Mouse (Mus musculus): ENCODE results near the gene Fosl1. TPM values are rescaled to one million over a fixed set of nuclear protein-coding genes. Genes with fewer than 3 reads are reported as not detected.

The Fosl1 gene
- polyA plus RNA-seq, 1 experiment from 2014 or later: not detected

DNA sequence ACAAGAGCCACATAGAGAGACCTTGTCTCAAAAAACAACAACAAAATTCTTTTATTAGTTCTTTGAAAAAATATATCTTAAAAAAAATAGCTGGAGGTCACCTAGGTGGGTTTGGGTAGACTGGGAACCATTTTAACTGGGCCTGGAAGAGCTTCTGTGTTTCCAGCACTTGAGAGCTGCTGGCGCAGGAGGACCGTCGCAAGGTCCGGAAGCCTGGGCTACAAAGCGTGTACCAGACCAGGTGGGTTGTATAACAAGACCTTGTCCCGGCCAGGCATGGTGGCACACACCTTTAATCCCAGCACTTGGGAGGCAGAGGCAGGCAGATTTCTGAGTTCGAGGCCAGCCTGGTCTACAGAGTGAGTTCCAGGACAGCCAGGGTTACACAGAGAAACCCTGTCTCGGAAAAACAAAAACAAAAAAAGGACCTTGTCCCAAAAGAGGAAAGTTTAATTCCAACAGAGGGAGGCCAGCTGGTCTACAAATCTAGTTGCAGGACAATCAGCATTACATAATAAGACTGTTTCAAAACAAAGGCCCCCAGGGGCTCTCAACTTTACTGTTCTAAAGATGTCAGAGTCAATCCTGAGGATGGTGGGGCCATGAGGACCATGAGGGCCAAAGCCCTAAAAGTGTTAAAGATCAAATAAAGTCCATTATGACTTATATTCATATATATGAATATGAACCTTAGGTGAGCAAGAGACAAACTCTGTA, 28.4 kb upstream of the Fosl1 start:
- no peak for ATAC-seq (ENCODE audit: low FRiP score)
- 92% methylated on average over 8 of the region's 8 CpGs for WGBS
- H3K36me3 ChIP-seq (replicated peaks): peaks cover 25% of the 10 kb centered on the region

GRCm38 (mm10) chr19:5419630-5420029, 27.7 kb upstream of the Fosl1 start:
- Histone ChIP-seq H3K9me3 (no peaks in the 10 kb centered on the region), H3K36me3 (replicated peaks) (peaks cover 25% of the 10 kb centered on the region)

More for the DNA sequence above, 28.4 kb upstream of the Fosl1 start:
- peaks cover 12% of the 10 kb centered on the region for H3K4me1 ChIP-seq
- no peak overlapping the region for H3K4me2 ChIP-seq
- H3K4me3 ChIP-seq (replicated peaks): no peak overlapping the region
- no peaks in the 10 kb centered on the region for H3K9me3 ChIP-seq
- no peak overlapping the region for H3K9ac ChIP-seq
- no peak overlapping the region for H3K27ac ChIP-seq
- H3K27me3 ChIP-seq: no peaks in the 10 kb centered on the region

GRCm38 (mm10) chr19:5420579-5420978, 26.8 kb upstream of the Fosl1 start:
- H3K36me3 ChIP-seq (replicated peaks): peaks cover 25% of the 10 kb centered on the region
- H3K9ac ChIP-seq: no peak overlapping the region; the same call in 1 of the 2 replicates
- no peaks in the 10 kb centered on the region for H3K9me3 ChIP-seq
- ATAC-seq (ENCODE audit: low FRiP score): no peak
- peaks cover 15% of the 10 kb centered on the region for H3K4me1 ChIP-seq
- no peak overlapping the region for H3K27ac ChIP-seq
- H3K4me3 ChIP-seq (replicated peaks): no peak overlapping the region
- WGBS: 93% methylated on average over 6 of the region's 6 CpGs
- no peaks in the 10 kb centered on the region for H3K27me3 ChIP-seq
- no peak overlapping the region for H3K4me2 ChIP-seq

More at GRCm38 (mm10) chr19:5419630-5420029, 27.7 kb upstream of the Fosl1 start:
- ATAC-seq (ENCODE audit: low FRiP score): no peak
- Histone ChIP-seq H3K4me1 (peaks cover 14% of the 10 kb centered on the region), H3K27me3 (no peaks in the 10 kb centered on the region), H3K4me2 (no peak overlapping the region), H3K9ac (no peak overlapping the region), H3K27ac (no peak overlapping the region), H3K4me3 (replicated peaks) (no peak overlapping the region)
- 90% methylated on average over 9 of the region's 9 CpGs for WGBS

GRCm38 (mm10) chr19:5421784-5422183, 25.6 kb upstream of the Fosl1 start:
- Histone ChIP-seq H3K27me3 (no peaks in the 10 kb centered on the region), H3K9ac (0 out of 2 replicates have a peak overlapping the region, but pooled peaks have one; percentile 4), H3K9me3 (no peaks in the 10 kb centered on the region), H3K4me1 (peaks cover 27% of the 10 kb centered on the region), H3K4me2 (no peak overlapping the region), H3K27ac (no peak overlapping the region), H3K4me3 (replicated peaks) (no peak overlapping the region), H3K36me3 (replicated peaks) (peaks cover 33% of the 10 kb centered on the region)
- ATAC-seq (ENCODE audit: low FRiP score): no peak
- 87% methylated on average over 5 of the region's 5 CpGs for WGBS

- 88% methylated on average over 10 of the region's 10 CpGs for WGBS
- Histone ChIP-seq H3K36me3 (replicated peaks) (peaks cover 38% of the 10 kb centered on the region), H3K9me3 (no peaks in the 10 kb centered on the region), H3K27ac (no peak overlapping the region), H3K4me3 (replicated peaks) (no peak overlapping the region), H3K9ac (0 out of 2 replicates have a peak overlapping the region, but pooled peaks have one; percentile 4), H3K4me2 (no peak overlapping the region), H3K4me1 (peaks cover 32% of the 10 kb centered on the region), H3K27me3 (no peaks in the 10 kb centered on the region)
- ATAC-seq (ENCODE audit: low FRiP score): no peak
Observed at GRCm38 (mm10) chr19:5422267-5422666, 25.1 kb upstream of the Fosl1 start.

GRCm38 (mm10) chr19:5422895-5423443, 24.4 kb upstream of the Fosl1 start:
- WGBS: 79% methylated on average over 9 of the region's 9 CpGs
- no peaks in the 10 kb centered on the region for H3K27me3 ChIP-seq
- no peaks in the 10 kb centered on the region for H3K9me3 ChIP-seq
- H3K27ac ChIP-seq: 0 out of 2 replicates have a peak overlapping the region, but pooled peaks have one; percentile 8
- H3K4me1 ChIP-seq: peaks cover 36% of the 10 kb centered on the region
- no peak for ATAC-seq (ENCODE audit: low FRiP score)
- peak overlapping the region; percentile 82; the same call in 1 of the 2 replicates for H3K9ac ChIP-seq
- H3K36me3 ChIP-seq (replicated peaks): peaks cover 36% of the 10 kb centered on the region
- H3K4me2 ChIP-seq: peak overlapping the region; percentile 94
- peak overlapping the region; percentile 69 for H3K4me3 ChIP-seq (replicated peaks)

DNA sequence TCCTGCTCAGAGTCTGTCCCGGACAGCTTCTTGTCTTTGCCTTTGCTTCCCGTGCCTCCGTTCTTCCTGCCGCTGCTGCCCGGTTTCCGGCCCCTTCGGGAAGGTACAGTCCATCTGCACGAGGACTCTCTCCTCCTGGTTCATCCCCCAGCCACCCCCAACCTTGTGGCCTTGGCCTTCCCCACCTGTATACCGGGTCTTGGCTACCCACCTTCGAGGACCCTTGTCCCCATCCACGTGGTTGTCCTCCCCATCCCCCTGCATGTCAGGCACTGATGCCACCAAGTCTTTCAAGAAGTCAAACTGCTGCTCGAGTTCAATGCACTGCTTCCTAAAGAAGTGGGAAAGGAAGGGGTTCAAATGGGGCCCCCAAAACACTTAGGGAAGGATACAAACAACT, 23.8 kb upstream of the Fosl1 start:
- peak overlapping the region; percentile 69 for H3K4me3 ChIP-seq (replicated peaks)
- H3K36me3 ChIP-seq (replicated peaks): peaks cover 34% of the 10 kb centered on the region
- H3K4me2 ChIP-seq: peak overlapping the region; percentile 94
- 74% methylated on average over 12 of the region's 12 CpGs for WGBS
- peaks cover 36% of the 10 kb centered on the region for H3K4me1 ChIP-seq
- no peak for ATAC-seq (ENCODE audit: low FRiP score)
- H3K27ac ChIP-seq: peak overlapping the region; percentile 91; the same call in 1 of the 2 replicates
- no peaks in the 10 kb centered on the region for H3K9me3 ChIP-seq
- peak overlapping the region; percentile 82 for H3K9ac ChIP-seq
- no peaks in the 10 kb centered on the region for H3K27me3 ChIP-seq

DNA sequence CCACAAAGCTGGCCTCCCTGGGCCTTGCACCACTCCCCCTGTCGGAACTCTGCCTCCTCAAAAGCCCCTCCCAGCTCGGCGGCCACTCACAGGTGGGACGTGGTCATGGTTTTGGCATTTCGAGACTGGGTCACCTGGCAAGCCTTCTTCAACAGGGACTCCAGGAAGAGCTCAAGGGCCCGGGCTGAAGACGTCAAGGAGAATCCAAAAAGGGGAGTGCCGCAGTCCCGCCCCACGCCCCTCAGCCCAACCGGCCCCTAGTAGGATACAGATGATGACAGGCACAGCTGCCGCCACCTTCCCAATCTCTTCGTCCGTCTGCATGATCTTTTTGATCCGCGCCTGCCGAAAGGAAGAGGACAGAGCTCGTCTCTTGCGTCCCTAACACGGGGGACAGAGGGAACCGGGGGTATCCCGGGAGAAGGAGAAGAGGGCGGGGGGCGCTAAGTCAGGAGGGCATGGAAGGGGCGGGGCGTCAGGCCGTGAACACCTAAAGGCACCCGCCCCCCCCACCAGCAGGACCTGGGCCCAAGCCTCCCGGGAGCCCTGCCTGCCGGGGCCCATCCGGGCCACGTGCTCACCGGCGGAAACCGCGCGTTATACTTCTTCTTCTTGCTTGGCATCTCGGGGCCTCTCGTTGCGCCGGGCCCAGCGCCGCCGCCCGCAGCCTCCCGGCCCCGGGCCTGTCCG, 23.1 kb upstream of the Fosl1 start:
- Histone ChIP-seq H3K4me3 (replicated peaks) (peak overlapping the region; percentile 69), H3K36me3 (replicated peaks) (peaks cover 34% of the 10 kb centered on the region), H3K4me1 (peaks cover 36% of the 10 kb centered on the region), H3K4me2 (peak overlapping the region; percentile 94), H3K27me3 (no peaks in the 10 kb centered on the region), H3K9ac (peak overlapping the region; percentile 82), H3K9me3 (no peaks in the 10 kb centered on the region), H3K27ac (peak overlapping the region; percentile 91)
- peak; percentile 67 for ATAC-seq (ENCODE audit: low FRiP score)
- WGBS: under 1% methylated on average over 39 of the region's 48 CpGs

DNA sequence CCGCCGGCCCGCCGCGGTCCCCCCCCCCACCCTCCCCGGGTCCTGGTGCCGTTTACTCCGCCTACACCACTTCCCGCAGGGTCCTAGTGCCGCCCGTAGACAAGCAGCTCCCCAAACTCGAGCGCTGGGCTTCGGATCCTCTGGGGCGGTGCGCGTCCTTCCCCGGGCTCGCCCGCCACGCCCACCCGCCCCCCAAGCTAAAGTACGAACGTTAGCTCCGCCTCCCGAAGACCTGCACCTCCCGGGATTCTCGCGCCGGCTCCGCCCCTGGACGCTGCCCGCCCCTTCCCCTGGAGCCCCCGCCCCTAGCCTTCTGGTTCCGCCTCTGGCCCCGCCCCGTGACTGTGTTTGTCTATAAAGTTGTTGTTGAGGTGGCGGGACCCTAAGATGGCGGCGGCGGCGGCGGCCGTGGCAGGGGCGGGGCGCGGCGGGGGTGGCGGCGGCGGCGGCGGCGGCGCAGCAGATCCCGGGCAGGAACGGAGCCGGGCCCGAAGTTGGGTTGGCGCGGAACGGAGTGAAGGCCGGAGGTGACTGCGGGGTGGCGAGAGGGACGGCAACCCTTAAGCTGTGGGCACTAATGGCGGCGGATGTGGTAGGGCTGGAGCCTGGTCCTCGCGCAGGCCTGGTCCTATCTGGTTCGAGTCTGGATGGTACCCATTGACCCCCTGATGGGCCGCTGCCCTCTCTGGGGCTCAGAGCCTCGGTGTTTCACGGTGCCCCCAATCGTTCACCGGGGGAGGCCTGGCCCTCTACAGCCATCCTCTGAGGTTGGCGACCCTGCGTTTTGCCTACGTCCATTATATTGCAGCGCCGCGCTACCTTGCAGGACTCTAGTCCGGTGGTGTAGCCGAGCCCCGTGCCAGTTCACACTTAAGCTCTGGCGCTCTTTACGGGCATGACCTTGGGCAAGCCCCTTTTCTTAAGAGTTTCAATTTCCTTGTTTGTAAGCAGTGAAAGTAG, 22.3 kb upstream of the Fosl1 start, which contains the start of the genes Drap1 and AI837181:
TSS of gene Drap1 (minus strand) at position 198 of the 960 bp plus-strand sequence.
TSS of gene AI837181 (plus strand) at position 363 of the 960 bp plus-strand sequence.
- Histone ChIP-seq H3K36me3 (replicated peaks) (peaks cover 34% of the 10 kb centered on the region), H3K4me3 (replicated peaks) (peak within 1 kb of the TSS; percentile 69), H3K27ac (peak within 1 kb of the TSS; percentile 91), H3K4me2 (peak within 1 kb of the TSS; percentile 94), H3K27me3 (no peaks in the 10 kb centered on the region), H3K9ac (peak within 1 kb of the TSS; percentile 83), H3K9me3 (no peaks in the 10 kb centered on the region), H3K4me1 (peaks cover 36% of the 10 kb centered on the region)
- under 1% methylated on average over 69 of the region's 87 CpGs for WGBS
- peak; percentile 93 for ATAC-seq (ENCODE audit: low FRiP score)

DNA sequence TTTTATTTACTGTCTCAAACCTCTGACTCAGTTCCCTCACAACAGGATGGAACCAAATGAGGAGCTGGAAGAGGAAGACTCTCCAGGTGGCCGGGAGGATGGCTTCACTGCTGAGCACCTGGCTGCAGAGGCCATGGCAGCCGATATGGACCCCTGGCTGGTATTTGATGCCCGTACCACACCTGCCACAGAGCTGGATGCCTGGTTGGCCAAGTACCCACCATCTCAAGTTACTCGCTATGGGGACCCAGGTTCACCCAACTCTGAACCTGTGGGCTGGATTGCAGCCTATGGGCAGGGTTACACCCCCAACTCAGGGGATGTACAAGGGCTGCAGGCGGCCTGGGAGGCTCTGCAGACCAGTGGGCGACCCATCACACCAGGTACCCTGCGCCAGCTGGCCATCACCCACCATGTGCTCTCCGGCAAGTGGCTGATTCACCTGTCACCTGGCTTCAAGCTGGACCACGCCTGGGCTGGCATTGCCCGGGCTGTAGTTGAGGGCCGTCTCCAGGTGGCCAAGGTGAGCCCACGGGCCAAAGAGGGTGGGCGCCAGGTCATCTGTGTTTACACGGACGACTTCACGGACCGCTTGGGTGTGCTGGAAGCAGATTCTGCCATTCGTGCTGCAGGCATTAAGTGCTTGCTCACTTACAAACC, 21.3 kb upstream of the Fosl1 start:
- H3K9ac ChIP-seq: peak overlapping the region; percentile 83
- no peak for ATAC-seq (ENCODE audit: low FRiP score)
- peak overlapping the region; percentile 69 for H3K4me3 ChIP-seq (replicated peaks)
- H3K9me3 ChIP-seq: no peaks in the 10 kb centered on the region
- H3K4me1 ChIP-seq: peaks cover 36% of the 10 kb centered on the region
- H3K4me2 ChIP-seq: peak overlapping the region; percentile 83
- H3K36me3 ChIP-seq (replicated peaks): peaks cover 25% of the 10 kb centered on the region
- no peaks in the 10 kb centered on the region for H3K27me3 ChIP-seq
- WGBS: 87% methylated on average over 18 of the region's 18 CpGs
- 0 out of 2 replicates have a peak overlapping the region, but pooled peaks have one; percentile 82 for H3K27ac ChIP-seq
